Mouse (Mus musculus) thymus, postnatal 10 days (tissue): ENCODE results near the gene Sned1.

Experiments used
- DNase-seq, 2 experiments: peaks; one replicate each; pipeline ENCODE4 v3.0.0; 2021; ENCODE audit warnings: low spot score in 2 of 2

Gene Sned1

DNA sequence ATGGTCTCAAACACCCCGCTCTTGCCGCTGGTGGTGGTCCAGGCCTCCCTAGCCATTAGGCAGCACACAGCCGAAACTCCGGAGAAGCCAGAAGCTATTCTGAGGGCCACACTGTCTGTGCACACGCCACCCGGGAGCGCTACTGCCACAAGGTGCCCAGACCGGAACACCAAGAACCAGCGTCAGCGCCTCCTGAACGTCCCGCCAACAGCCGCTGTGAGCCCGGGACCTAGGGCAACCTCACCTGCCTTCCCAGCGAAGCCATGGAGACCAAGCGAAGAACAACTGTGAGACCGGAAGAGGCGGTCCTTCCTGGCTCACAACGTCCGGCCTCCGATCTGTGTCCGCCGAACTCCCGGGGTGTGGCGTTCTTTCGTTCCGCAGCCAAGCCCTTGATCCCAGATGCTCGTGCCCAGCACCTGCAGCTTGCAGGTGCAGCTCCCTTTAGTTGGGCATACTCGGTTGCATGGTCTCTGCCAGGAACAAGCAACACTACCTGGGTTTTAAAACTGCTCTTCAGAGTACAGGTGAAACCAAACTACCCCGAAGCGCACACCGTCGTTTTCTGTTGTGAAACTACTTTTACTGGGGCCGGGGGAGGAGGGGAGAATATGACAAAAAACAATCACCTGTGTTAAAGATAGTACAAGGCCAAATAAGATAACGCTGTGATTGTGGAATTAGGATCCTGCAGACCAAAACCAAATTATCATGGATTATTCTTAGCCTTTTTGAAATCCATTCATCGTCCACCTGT is 70.1 kb downstream of the Sned1 start, which contains the start of gene Mterf4:
Gene Mterf4 (minus strand): TSS at position 335 of the 757 bp plus-strand sequence.
- peak; percentile 66 to 76 for DNase-seq

DNA sequence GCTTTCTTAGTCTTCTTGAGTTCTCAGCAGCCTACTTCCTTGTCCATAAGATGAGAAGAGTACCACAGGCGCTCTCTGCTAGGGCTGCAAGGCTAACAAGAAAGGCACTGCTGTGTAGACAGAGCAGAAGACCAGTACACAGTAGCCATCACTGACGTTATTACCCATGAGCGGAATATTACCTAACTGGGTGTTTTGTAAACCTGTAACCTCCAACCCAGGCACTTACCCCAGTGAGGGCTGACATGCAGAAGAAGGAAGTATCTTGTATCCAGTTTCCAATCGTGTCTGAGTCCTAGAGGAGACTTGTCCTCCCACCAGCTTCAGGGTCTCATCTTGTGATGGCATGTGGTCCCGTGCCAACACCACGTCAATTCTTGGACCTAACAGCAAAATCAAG is 88.3 kb downstream of the Sned1 start:
- no peak for DNase-seq

DNA sequence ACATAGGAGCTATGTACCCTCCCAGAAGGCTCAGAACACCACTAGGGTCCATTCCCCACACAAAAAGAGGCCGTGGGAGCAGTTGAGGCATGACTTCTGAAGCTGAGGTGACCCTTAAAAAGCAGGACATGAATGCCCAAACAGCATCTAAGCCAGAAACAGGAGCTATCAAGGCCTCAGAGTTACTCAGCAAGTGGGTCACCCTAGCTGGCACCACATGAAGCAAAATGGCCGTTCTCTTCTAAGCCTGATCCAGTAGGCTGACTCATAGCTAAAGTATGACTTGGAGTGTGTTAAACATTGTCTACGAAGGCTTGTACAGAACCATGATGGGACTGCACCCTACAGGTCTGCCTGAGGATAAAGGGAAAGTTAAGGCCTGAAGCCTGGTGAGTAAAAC is 90.8 kb downstream of the Sned1 start:
- no peak for DNase-seq

DNA sequence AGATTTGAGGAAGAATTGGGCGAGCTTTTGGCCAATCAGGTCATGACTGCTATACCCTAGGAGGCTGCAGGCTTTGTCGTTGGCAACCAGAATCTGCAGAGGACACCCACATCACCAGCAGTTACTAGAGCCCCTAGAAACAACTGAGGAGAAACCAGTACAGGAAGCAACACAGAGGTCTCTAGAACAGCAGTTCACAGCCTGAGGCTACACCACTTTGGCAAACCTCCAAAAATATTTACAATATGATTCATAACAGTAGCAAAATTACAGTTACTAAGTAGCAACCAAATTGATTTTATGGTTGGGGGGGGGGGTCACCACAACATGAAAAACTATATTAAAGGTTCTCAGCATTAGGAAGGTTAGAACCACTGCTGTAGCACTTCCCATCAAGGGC is 99.0 kb downstream of the Sned1 start:
- no peak for DNase-seq

DNA sequence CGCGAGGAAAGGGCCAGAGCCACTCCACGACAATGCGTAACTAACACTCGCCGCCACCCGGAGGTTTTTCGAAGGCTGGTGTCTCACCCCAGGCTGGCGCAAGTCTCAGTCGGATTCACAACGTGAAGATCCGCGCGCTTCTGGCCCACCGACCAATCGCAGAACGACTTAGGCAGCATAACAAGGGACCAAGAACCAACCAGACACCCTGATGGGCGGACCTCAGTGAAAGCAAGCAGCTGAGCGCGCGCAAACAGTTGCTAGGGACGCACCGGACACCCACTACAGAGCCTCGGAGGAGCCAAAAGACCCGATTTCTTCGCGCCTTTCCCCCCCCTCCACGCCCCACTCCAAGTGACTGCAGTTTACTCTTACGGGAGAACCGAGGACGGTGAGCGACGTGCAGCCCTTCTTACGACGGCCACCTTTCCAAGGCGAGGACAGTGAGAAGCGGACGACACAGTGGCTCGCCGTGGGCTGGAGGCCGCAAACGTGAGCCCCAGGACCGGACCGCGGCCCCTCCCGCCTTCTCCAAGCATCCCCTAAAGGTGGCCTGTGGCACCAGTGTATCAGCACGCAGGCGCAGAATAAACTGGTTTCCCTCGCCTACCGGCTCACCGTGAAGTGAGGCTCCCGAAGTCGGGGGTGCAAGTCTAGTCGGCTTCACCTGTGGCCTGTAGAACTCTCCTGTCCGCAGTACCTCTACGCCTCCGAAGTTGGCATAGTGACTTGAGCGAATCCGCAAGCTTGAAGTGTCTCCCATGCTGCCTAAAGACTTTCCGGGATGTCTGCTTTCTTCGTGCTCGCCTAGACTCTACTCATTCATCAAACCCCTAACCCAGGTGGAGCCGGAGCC is 107.2 kb downstream of the Sned1 start, which contains the start of the genes Ppp1r7 and Pask:
Gene Ppp1r7 (plus strand): TSS at position 207 of the 856 bp plus-strand sequence.
Gene Pask (minus strand): TSS at position 835 of the 856 bp plus-strand sequence.
- DNase-seq = peak; percentile 91 to 92

DNA sequence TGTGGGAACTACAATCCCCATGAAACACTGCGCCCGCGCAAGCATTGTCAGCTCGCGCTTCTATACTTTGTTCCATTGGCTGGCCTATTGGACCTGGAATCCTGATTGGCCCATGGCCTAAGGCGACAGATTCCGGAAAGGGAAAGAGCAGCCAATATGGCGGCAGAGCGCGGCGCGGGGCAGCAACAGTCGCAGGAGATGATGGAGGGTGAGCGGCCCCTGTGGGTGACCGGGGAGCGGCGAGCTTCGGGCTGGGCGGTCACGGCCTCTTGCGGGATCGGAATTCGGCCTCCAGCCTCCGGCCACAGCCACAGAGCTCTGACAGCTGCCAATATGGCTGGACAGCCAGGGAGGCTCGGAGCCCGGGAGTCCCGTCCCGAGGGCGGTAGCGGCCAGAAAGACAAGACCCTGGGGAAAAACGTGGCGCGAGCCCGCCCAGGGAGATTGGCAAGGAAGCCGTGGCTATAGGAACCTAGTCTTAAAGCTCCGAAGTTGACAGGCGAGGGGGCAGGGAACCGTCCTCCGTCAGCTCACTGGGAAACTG is 107.9 kb downstream of the Sned1 start:
- DNase-seq = peak; percentile 89 to 90

DNA sequence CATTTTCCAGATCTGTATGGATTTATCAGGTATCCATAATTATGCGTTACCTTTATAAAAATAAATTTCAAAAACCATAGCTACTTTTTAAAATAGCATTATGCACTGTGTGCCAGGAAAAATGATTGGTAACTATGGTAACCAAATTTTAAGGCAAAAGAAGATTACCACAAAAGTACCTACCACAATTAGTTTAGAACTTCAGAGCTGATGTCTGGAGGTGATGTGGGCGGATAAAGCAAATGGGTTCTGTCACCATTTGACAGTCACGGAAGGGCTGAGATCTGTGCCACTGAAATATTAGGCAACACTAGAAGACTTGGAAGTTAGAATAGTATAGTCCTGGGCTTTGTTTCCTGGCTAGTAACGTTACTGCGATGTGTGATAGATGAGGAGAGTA is 111.5 kb downstream of the Sned1 start:
- DNase-seq = no peak

DNA sequence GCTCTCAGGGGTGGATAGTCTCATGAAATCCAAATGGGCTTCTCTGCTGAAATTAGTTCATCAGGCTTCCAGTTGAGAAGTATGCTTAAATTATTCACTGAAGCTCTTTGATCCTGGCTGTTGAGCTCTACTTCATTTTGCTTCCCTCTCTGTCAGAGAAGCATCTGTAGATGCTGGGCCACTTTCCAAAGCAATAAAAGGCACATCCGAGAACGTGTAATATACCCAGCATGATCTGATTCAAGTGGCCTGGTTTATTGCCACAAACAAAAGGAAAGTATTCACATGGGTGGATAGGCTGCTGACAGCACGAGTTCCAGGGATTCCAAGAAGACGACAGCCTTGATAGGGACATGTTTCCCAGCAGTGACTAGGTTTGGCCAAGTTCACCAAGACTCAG is 114.1 kb downstream of the Sned1 start:
- no peak for DNase-seq
